Mouse (Mus musculus): Measurements from ENCODE around the gene Myl9. TPM values are rescaled to one million over a fixed set of nuclear protein-coding genes. Genes with fewer than 3 reads are reported as not detected.

Gene Myl9
- total RNA-seq (2021) = 10 to 100 TPM; 14.3 to 18.6 TPM
- long read RNA-seq, experiment 1, transcript Myl9-201 (4 exons, 1,128 nt) = major isoform, 8 of 10 reads
- long read RNA-seq, experiment 1, partial matches to known transcripts = 0 of 10 reads
- long read RNA-seq, experiment 1, other reads (novel, unspliced or antisense) = 2 of 10 reads
- long read RNA-seq, experiment 2, transcript Myl9-201 (4 exons, 1,128 nt) = major isoform, 14 of 15 reads
- long read RNA-seq, experiment 2, partial matches to known transcripts = 1 of 15 reads
- long read RNA-seq, experiment 2, other reads (novel, unspliced or antisense) = 0 of 15 reads

GRCm38 (mm10) chr2:156774738-156775454 is at the start of gene Myl9:
TSS of gene Myl9 (plus strand) at chr2:156775420.
- peak within 1 kb of the TSS; percentile 32; the same call in 1 of the 2 replicates for H3K27ac ChIP-seq

DNA sequence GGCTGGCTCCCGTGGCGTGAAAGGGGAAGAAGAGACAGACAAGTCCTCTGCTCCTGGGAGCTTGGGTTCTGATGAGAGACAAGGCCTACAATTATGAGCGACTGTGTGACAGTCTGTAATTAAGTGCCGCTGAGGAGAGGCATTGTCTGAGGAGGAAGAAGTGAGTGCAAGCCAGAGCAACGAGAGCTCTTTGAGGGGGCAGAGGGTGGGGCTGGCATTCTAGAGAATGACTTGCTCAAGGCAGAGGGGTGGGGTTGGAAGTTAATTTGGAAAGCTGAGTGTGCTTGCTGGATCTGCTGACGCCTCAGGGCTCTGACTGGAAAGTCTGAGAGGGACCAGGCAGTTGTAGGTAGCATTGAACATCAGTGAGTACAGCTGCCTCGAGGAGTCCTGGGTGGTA is 48.9 kb upstream of the Myl9 start:
- no peak for DNase-seq (ENCODE audit: low spot score in 2 of 2)
- Histone ChIP-seq H3K4me3 (no peak overlapping the region; the same call in 1 of the 2 replicates), H3K27ac (peak overlapping the region; percentile 69)
- TF ChIP-seq CTCF (conservative IDR thresholded peaks at IDR 0.05) = no peak

More at GRCm38 (mm10) chr2:156774738-156775454, at the start of gene Myl9:
- H3K4me3 ChIP-seq = peak within 1 kb of the TSS; percentile 49
- DNase-seq (ENCODE audit: low spot score in 2 of 2) = no peak
- no peak for TF ChIP-seq CTCF (conservative IDR thresholded peaks at IDR 0.05)

DNA sequence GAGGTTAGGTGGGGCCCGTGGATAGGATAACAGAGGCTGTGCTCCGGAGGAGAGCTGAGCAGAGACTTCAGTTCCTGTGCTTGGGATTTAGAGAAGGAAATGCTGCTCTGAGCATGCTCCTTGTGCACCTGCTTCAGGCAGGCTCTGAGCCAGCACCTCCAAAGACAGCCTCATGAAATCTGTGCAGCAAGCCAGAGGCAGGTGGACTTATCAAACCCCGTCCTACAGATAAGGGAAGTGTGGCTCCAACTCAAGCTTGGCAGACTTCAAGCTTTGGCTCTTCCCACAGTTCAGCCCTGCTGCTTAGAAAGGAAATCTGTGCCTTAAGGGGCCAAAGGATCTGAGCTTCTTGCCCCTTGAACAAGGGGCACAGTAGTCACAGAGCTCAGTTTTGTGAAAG is 48.3 kb upstream of the Myl9 start:
- H3K27ac ChIP-seq = peak overlapping the region; percentile 69
- peak in 1 of 2 experiments; percentile 50 for DNase-seq (ENCODE audit: low spot score in 2 of 2)
- no peak for TF ChIP-seq CTCF (conservative IDR thresholded peaks at IDR 0.05)
- no peak overlapping the region for H3K4me3 ChIP-seq

- Histone ChIP-seq H3K27ac (peak overlapping the region; percentile 74), H3K4me3 (no peak overlapping the region)
- no peak for TF ChIP-seq CTCF (conservative IDR thresholded peaks at IDR 0.05)
- DNase-seq (ENCODE audit: low spot score in 2 of 2) = no peak
Observed at GRCm38 (mm10) chr2:156729537-156730469, 45.4 kb upstream of the Myl9 start.

DNA sequence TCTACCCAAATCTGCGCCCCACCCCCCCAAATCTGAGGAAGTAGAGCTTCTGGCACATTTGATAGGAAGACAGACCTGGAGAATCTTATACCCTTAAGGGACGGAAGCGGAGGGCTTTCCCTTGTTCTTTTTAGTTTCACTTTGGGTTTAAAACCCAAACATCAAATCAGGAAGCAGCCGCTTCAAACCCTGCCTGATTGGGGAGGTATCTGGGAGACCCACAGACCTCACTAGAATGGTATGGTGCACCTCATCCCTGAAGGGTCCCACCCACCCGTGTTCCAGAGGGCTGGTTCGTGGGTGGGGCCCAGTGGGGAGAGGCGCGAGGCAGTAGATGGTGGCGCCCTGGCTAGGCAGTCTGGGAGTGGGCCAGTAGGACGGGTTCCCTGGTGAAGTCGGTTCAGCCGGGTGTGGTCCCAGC is 44.7 kb upstream of the Myl9 start:
- Histone ChIP-seq H3K4me3 (peak overlapping the region; percentile 24; the same call in 1 of the 2 replicates), H3K27ac (peak overlapping the region; percentile 74)
- no peak for TF ChIP-seq CTCF (conservative IDR thresholded peaks at IDR 0.05)
- DNase-seq (ENCODE audit: low spot score in 2 of 2) = no peak

DNA sequence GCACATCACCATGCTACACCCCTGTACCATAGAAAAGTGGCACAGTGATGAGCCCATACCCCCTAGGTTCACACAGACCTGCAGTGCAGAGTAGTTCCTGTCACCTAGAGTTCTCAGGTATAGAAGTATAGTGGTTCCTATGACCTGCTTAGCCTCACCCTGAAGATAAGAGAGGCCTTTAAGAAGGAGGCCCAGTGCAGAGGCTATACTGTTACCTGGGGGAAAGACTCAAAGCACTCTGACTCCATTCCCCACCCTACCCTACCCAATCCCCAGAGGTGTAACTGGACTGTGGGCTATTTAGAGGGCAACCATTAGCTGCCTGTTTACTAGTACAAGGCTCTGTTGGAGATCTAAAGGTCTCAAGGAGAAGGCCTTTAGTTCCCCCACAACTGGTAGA is 43.6 kb upstream of the Myl9 start:
- H3K27ac ChIP-seq = peak overlapping the region; percentile 73
- no peak overlapping the region for H3K4me3 ChIP-seq
- no peak for DNase-seq (ENCODE audit: low spot score in 2 of 2)
- TF ChIP-seq CTCF (conservative IDR thresholded peaks at IDR 0.05) = no peak

DNA sequence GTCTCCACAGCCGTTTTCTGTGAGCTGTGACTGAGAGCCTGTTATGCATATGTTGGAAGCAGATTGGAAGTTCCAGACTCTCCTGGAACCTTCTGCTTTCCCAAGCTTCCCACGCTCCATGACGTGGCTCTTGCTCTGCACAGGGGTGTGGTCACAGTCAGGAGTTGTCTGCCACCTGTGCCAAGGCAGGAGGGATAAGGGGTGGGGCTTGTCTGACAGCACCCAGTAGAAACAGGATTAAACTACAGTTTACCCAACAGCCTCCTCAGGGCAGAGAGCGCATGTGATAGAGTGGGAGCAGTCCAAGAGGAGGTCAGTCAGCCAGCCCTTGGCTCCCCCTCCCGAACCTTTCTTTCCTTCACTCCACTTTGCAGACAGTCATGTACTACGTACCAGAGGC is 43.1 kb upstream of the Myl9 start:
- TF ChIP-seq CTCF (conservative IDR thresholded peaks at IDR 0.05) = no peak
- peak; percentile 82 to 88 for DNase-seq (ENCODE audit: low spot score in 2 of 2)
- peak overlapping the region; percentile 73 for H3K27ac ChIP-seq
- H3K4me3 ChIP-seq = no peak overlapping the region

GRCm38 (mm10) chr2:156735761-156736335 is 39.4 kb upstream of the Myl9 start:
- DNase-seq (ENCODE audit: low spot score in 2 of 2) = no peak
- Histone ChIP-seq H3K27ac (no peak overlapping the region; the same call in 1 of the 2 replicates), H3K4me3 (no peak overlapping the region)
- TF ChIP-seq CTCF (conservative IDR thresholded peaks at IDR 0.05) = no peak

- no peak for DNase-seq (ENCODE audit: low spot score in 2 of 2)
- no peak overlapping the region for H3K4me3 ChIP-seq
- TF ChIP-seq CTCF (conservative IDR thresholded peaks at IDR 0.05) = no peak
- no peak overlapping the region for H3K27ac ChIP-seq
Observed at GRCm38 (mm10) chr2:156736846-156737245, 38.4 kb upstream of the Myl9 start.

DNA sequence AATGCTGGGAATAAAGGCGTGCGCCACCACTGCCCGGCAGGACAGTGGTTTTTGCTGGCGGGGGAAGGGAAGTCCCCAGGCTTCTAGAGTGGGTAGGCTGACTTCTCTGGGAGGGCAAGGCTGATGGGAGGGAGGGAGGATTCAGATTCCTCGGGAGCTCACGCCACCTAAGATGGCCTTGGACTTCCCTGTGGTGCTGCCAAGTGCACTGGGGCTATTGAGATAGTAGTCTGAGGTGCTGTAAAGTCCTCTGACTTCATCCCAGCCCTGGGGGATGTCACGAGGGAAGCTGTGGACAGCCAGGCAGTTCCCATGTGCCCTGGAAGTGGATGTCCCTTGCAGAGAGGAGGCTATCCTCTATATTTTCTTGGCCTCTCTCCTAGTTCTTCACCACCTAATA is 37.2 kb upstream of the Myl9 start:
- Histone ChIP-seq H3K4me3 (no peak overlapping the region), H3K27ac (no peak overlapping the region)
- TF ChIP-seq CTCF (conservative IDR thresholded peaks at IDR 0.05) = no peak
- DNase-seq (ENCODE audit: low spot score in 2 of 2) = no peak

DNA sequence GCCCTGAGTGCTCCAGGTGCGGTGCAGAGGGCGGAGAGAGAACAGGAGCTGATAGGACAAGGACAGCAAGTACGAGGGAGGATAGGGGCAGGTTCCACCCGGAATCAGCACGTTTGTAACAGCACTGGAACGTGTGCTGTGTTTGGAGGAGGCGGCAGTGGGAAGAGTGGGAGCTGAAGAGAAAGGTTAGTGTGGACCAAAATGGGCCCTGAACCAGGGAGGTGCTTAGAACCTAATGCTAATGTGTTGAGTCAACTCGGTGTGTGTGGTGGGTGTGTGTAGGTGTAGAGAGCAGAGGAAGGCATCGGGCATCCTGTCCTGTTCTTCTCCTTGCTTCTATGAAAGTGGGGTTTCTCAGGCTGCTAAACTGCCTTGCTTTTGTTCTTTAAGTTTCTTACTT is 34.0 kb upstream of the Myl9 start:
- no peak for TF ChIP-seq CTCF (conservative IDR thresholded peaks at IDR 0.05)
- peak overlapping the region; percentile 64; the same call in 1 of the 2 replicates for H3K27ac ChIP-seq
- DNase-seq (ENCODE audit: low spot score in 2 of 2) = no peak
- H3K4me3 ChIP-seq = no peak overlapping the region

- TF ChIP-seq CTCF (conservative IDR thresholded peaks at IDR 0.05) = no peak
- no peak for DNase-seq (ENCODE audit: low spot score in 2 of 2)
- Histone ChIP-seq H3K27ac (peak overlapping the region; percentile 64; the same call in 1 of the 2 replicates), H3K4me3 (no peak overlapping the region)
Observed at GRCm38 (mm10) chr2:156741998-156742397, 33.2 kb upstream of the Myl9 start.
